Mouse (Mus musculus) R1 (cell line): ENCODE data around the gene Tmem256.
"Not testable (repeated sequence)": the region's sequence is repeated elsewhere in the genome, so short reads cannot be mapped to it uniquely, and the experiment has no call there.

ENCODE experiments used
- DNase-seq: peaks from one replicate; pipeline ENCODE4 v3.0.0-alpha.2; 2018; ENCODE audit warnings: low read depth, low spot score

Gene Tmem256

GRCm38 (mm10) chr11:69854680-69855079, 16.4 kb downstream of the Tmem256 start:
- no peak for DNase-seq

DNA sequence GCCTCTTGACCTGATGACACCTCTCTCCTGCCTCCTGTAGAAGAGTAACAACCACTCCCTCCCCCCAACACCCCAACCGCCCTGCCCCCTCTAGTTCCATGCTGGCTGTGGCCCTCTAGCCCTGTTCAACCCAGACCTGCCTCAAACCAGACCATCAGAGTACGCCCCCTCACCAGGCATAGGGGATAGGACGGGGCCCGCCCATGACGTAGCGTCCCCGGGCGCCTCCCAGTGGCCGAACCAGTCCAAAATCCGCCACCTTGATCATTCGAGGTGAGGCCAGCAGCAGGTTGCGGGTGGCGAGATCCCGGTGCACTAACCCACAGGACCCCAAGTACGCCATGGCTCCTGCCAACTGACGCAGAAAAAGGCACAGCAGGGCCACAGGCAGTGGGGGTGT, 17.0 kb downstream of the Tmem256 start:
- DNase-seq = peak; percentile 90

GRCm38 (mm10) chr11:69858113-69858998, 20.0 kb downstream of the Tmem256 start, which contains the start of gene Tnk1:
TSS of gene Tnk1 (minus strand) at chr11:69858730.
- DNase-seq = peak; percentile 75

- not testable (repeated sequence) for DNase-seq
These were observed 25.4 kb downstream of the Tmem256 start for GRCm38 (mm10) chr11:69863729-69864128.

DNA sequence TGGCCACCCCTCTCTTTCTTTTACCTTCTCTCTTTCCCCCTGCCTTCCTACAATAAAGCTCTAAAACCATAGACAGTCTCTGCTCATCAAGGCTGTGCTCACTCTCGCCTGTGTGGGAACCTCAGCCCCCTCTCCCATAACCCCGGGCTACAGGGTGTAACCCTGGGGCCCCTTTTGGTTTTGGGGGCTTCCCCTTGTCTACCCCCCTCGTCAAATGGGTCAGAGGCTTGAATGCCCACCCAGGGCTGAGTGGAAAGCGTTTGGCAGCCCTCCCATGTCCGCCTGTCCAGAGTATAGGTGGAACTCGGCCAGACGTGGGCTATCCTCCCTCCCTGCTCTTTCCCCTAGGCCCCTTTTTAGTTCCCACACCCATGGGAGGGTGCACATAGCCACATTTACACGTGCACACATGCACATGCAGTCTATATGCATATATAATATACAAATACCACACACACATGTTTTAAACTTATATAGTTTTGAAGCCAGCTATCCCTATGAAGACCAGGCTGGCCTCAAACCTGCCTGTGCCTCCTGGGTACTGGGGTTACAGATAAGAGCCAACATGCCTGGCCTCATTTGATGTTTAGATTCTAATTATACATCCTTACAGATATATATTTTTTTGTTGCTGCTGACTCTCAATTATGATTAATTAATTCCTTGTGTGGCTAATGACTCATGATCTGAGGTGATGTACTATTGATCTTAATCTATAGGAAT, 26.0 kb downstream of the Tmem256 start:
- no peak for DNase-seq

DNA sequence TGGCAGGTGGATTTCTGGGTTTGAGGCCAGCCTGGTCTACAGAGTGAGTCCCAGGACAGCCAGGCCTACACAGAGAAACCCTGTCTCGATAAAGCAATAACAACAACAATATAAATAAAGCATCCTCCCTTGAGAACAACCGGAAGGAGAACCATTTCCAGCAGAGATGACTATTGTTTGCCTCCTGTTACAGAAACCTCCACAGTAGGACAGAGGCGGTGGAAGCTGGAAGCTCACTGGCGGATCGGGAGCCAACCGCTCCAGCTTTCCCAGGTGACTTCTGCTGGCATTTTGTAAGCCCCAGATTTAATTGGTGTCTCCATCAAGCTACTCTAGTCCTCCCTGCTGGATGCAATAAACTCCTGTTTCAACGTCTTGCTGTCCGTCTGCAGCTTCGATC, 27.2 kb downstream of the Tmem256 start:
- no peak for DNase-seq

GRCm38 (mm10) chr11:69867335-69867734, 29.0 kb downstream of the Tmem256 start:
- DNase-seq = no peak

GRCm38 (mm10) chr11:69870289-69871069, 32.2 kb downstream of the Tmem256 start:
- no peak for DNase-seq

GRCm38 (mm10) chr11:69871822-69872221, 33.5 kb downstream of the Tmem256 start:
- DNase-seq = no peak

- no peak for DNase-seq
These were observed 34.1 kb downstream of the Tmem256 start for GRCm38 (mm10) chr11:69872451-69872850.

- no peak for DNase-seq
These were observed 37.9 kb downstream of the Tmem256 start for GRCm38 (mm10) chr11:69876186-69876585.

- peak; percentile 94 for DNase-seq
These were observed 38.6 kb downstream of the Tmem256 start for GRCm38 (mm10) chr11:69876867-69877266.

GRCm38 (mm10) chr11:69877878-69878277, 39.6 kb downstream of the Tmem256 start, which contains the start of gene Tmem95:
TSS of gene Tmem95 (minus strand) at chr11:69878018.
- no peak for DNase-seq

GRCm38 (mm10) chr11:69878399-69878798, 40.1 kb downstream of the Tmem256 start:
- DNase-seq = no peak

GRCm38 (mm10) chr11:69878952-69879351, 40.6 kb downstream of the Tmem256 start:
- DNase-seq = no peak

DNA sequence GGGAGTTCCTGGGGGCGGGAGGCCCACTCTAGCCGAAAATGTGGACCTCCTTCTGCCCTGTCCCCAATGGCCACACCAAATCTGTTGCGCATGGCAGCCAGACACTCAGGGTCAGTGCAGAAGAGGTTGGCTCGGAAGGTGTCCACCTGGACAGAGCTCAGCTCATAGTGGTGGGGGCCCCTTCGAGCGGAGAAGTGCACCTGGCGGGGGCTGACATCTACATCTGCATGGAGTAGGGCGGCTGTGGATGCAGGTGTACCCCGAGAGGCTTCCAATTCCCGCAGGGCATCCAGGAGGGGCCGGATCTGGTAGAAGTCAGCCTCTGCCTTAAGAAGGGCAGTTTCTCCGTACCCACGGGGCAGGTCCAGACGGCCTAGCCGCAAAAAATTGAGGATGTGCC, 41.4 kb downstream of the Tmem256 start:
- DNase-seq = no peak

GRCm38 (mm10) chr11:69880506-69880852, 42.2 kb downstream of the Tmem256 start:
- peak; percentile 80 for DNase-seq

- DNase-seq = peak; percentile 78
These were observed 42.7 kb downstream of the Tmem256 start, which contains the start of gene Kctd11 for GRCm38 (mm10) chr11:69880853-69881603. TSS of gene Kctd11 (minus strand) at chr11:69881406.

- DNase-seq = no peak
These were observed 43.7 kb downstream of the Tmem256 start for GRCm38 (mm10) chr11:69881787-69882670.

DNA sequence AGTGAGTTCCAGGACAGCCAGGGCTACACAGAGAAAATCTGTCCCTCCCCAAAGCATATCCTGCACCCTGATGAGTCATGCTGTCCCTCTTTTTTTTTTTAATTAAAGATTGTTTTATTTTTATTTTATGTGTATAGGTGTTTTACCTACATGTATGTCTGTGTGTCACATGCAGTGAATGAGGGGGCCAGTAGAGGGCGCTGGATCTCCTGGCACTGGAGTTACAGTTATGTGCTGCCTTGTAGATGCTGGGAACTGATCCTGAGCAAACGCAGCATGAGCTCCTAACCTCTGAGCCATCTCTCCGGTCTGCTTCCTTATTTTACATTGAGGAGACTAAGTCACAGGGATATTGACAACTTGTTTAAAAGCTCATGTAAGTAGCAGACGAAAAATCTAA, 44.8 kb downstream of the Tmem256 start:
- peak; percentile 78 for DNase-seq
